Mouse (Mus musculus) embryonic stem cell, embryonic (primary cell): ENCODE data around the gene Bmp7.

Experiments
- CTCF ChIA-PET, 4 experiments: fragments of 300-600 bp in 2 of 4; fragments of 350-600 bp in 2 of 4; sonication (Branson Sonifier 250); formaldehyde crosslinking; loops; one replicate each; lab custom pipeline; 2022; ENCODE audit warnings: inconsistent platforms in 2 of 4; lab: Charles Lee
- POLR2A ChIA-PET, 4 experiments: fragments of 300-600 bp in 2 of 4; fragments of 350-600 bp in 2 of 4; sonication (Branson Sonifier 250); formaldehyde crosslinking; loops; one replicate each; lab custom pipeline; 2022; ENCODE audit warnings: antibody characterized with exemption in 4 of 4, inconsistent platforms in 1 of 4; lab: Charles Lee

Bmp7 gene

DNA sequence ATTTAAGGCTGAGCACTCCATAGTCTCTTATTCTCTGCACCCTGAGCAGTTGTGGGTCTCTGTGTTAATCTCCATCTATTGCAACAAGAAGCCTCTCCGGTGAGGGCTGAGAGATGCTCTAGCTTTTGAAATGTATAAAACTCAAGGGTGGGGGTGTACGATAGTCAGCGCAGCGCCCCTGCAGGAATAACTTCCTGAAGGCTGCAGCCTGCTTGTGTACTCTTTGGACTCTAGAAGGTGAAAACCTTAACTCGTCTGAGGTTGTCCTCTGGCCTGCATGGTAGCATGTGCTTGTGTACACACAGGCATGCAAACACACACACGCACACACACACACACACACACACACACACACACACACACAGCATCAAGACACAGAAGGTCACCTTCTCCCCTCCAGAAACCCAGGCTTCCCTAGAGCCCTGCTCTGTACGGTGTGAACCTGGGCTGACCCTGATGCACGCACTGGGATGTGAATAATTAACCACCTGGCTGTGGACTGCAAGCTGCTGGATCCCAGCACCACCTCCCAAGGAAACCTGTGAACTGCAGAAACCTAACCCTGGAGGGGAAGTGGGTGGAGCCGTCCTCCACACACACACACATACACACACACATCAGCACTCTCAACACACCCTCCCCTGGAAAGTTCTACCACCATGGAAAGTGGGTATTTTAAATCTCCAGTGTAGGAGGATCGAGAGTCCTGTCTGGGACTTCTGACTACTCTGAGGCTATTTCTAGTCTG is 39.0 kb downstream of the Bmp7 start:
- ChIA-PET POLR2A (interaction anchor here in 1 of 4 experiments (3.6 kb wide), 1 partner anchor 30 kb away, joined by 11 read pairs; no protein-coding TSS in a partner anchor), CTCF (interaction anchor here in 2 of 4 experiments (0.5 to 0.9 kb wide), 2 partner anchors 13 to 33 kb away, joined by 3 read pairs; no protein-coding TSS in a partner anchor)

GRCm38 (mm10) chr2:172889756-172890443 is 50.2 kb downstream of the Bmp7 start:
- ChIA-PET POLR2A (interaction anchor here in 3 of 4 experiments (0.6 to 3.3 kb wide), 7 partner anchors 11 to 93 kb away, joined by 3 to 29 read pairs (median 4); no protein-coding TSS in a partner anchor), CTCF (interaction anchor here (0.5 to 1.7 kb wide), 6 partner anchors 19 to 506 kb away, joined by 3 to 4 read pairs (median 3); no protein-coding TSS in a partner anchor)

- POLR2A ChIA-PET: interaction anchor here in 3 of 4 experiments (0.6 to 3.3 kb wide), 7 partner anchors 10 to 86 kb away, joined by 3 to 29 read pairs (median 5); no protein-coding TSS in a partner anchor
- CTCF ChIA-PET: interaction anchor here (1.0 to 1.7 kb wide), 4 partner anchors 18 to 85 kb away, joined by 3 to 4 read pairs (median 4); no protein-coding TSS in a partner anchor
Measured at GRCm38 (mm10) chr2:172889222-172889621, 50.9 kb downstream of the Bmp7 start.

DNA sequence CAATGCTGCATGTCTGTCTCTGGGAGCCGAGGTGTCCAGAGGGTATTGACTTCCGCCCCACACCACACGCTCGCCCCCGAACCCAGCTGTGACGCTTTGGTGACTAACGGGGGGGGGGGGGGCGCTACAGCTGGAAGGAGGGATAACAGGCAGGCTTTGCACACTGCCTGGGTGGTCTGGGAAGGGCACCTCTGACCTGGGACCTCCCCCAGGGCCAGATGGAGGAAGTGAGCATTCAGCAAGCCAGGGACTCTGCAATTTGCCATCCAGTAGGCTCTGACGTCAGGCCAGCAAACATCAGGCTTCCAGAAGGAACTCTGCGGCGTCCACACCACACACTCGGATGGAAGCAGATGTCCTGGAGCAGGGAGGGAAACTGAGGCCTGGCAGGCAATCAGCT is 52.0 kb downstream of the Bmp7 start:
- POLR2A ChIA-PET: interaction anchor here in 2 of 4 experiments (0.8 to 3.3 kb wide), 5 partner anchors 11 to 63 kb away, joined by 3 to 29 read pairs (median 5); no protein-coding TSS in a partner anchor
- CTCF ChIA-PET: no interaction called here

DNA sequence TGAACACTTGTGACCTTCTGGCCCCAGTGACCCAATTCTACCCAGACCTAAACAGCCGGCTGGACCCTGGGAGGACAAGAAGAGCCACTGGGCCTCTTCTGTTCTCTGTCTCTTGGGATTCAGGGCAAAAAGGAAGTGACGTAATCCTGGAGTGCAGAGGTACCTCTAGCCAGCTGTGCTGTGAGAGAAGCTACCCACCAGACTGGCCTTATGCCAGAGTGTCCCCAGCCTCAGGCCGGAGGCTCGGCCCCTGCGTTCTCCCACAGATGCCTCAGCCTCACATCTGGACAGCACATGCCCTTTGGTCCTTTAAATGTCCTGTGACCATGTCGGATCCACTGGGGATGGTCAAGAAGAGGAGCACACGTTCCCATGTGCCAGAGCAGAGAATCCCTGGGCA is 54.3 kb downstream of the Bmp7 start:
- POLR2A ChIA-PET: interaction anchor here in 2 of 4 experiments (1.2 to 2.6 kb wide), 3 partner anchors 10 to 14 kb away, joined by 3 to 7 read pairs (median 3); no protein-coding TSS in a partner anchor
- CTCF ChIA-PET: no interaction called here

GRCm38 (mm10) chr2:172884584-172884983 is 55.5 kb downstream of the Bmp7 start:
- POLR2A ChIA-PET: interaction anchor here in 3 of 4 experiments (0.5 to 5.7 kb wide), 4 partner anchors 11 to 17 kb away, joined by 3 to 38 read pairs (median 3); no protein-coding TSS in a partner anchor

GRCm38 (mm10) chr2:172875201-172875600 is 64.9 kb downstream of the Bmp7 start:
- ChIA-PET POLR2A (interaction anchor here in 2 of 4 experiments (1.0 to 1.7 kb wide), 4 partner anchors 15 to 100 kb away, joined by 3 to 6 read pairs (median 4); partner anchors contain the start of gene Bmp7 (in 1 of the 2)), CTCF (no interaction called here)

More at GRCm38 (mm10) chr2:172884584-172884983, 55.5 kb downstream of the Bmp7 start:
- CTCF ChIA-PET: no interaction called here

GRCm38 (mm10) chr2:172866356-172866755 is 73.8 kb downstream of the Bmp7 start:
- CTCF ChIA-PET: interaction anchor here in 2 of 4 experiments (1.0 to 1.8 kb wide), 2 partner anchors 48 to 93 kb away, joined by 3 to 6 read pairs; no protein-coding TSS in a partner anchor
- POLR2A ChIA-PET: interaction anchor here in 2 of 4 experiments (0.7 to 1.6 kb wide), 7 partner anchors 14 to 204 kb away, joined by 3 to 6 read pairs (median 3); partner anchors contain the start of gene Bmp7 (in 1 of the 2)

- ChIA-PET CTCF (interaction anchor here in 3 of 4 experiments (0.6 to 1.8 kb wide), 7 partner anchors 34 to 224 kb away, joined by 3 to 6 read pairs (median 5); no protein-coding TSS in a partner anchor), POLR2A (interaction anchor here in 3 of 4 experiments (0.7 to 1.6 kb wide), 4 partner anchors 11 to 75 kb away, joined by 3 to 6 read pairs (median 5); partner anchors contain the start of gene Bmp7 (in 1 of the 3))
Measured at GRCm38 (mm10) chr2:172865165-172865564, 75.0 kb downstream of the Bmp7 start.

DNA sequence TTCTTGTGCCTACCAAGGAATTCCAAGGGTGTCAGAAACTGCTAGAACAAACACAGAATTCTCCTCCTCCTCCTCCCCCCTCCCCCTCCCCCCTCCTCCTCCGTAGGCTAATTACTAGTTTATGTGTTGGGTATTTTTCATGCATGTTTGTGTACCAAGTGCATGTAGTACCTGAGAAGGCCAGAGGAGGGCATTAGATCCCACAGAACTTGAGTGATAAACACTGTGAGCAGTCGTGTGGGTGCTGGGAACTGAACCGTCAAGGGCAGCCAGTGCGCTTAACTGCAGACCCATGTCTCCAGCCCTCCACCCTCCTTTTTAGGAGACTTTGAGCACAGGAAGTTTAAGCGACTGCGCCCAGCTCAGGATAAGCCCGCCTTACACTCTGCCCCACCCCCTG is 75.6 kb downstream of the Bmp7 start:
- ChIA-PET POLR2A (interaction anchor here in 3 of 4 experiments (0.5 to 1.6 kb wide), 4 partner anchors 12 to 381 kb away, joined by 3 to 6 read pairs (median 4); partner anchors contain the start of gene Bmp7 (in 1 of the 3)), CTCF (interaction anchor here in 3 of 4 experiments (0.6 to 1.2 kb wide), 6 partner anchors 33 to 225 kb away, joined by 3 to 6 read pairs (median 4); no protein-coding TSS in a partner anchor)

DNA sequence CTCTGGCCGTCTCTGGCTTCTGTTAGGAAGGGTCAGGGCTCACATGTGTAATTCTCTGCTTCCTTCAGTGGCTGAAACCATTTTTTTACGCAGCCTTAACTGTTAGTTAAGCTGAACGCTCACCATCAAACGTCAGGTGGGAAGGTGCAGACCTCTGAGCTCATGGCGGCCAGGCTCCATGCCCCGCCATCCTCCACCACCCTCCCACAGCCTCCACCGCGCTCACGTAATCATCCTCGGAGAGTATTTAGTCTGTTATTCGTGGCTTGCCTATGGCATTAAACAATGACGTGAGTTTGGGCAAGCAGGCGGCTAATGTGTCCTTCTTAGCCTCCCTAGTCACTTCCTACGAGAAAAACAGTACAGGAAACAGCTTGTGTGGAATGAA is 76.7 kb downstream of the Bmp7 start:
- POLR2A ChIA-PET: interaction anchor here in 3 of 4 experiments (0.7 to 6.2 kb wide), 8 partner anchors 7 to 214 kb away, joined by 3 to 67 read pairs (median 4); no protein-coding TSS in a partner anchor
- CTCF ChIA-PET: interaction anchor here in 3 of 4 experiments (0.9 to 1.5 kb wide), 5 partner anchors 8 to 133 kb away, joined by 3 to 6 read pairs (median 4); no protein-coding TSS in a partner anchor

- POLR2A ChIA-PET: interaction anchor here in 2 of 4 experiments (0.7 to 6.2 kb wide), 8 partner anchors 8 to 73 kb away, joined by 3 to 67 read pairs (median 4); no protein-coding TSS in a partner anchor
- CTCF ChIA-PET: interaction anchor here in 3 of 4 experiments (0.9 to 1.5 kb wide), 5 partner anchors 8 to 133 kb away, joined by 3 to 6 read pairs (median 4); no protein-coding TSS in a partner anchor
Measured at GRCm38 (mm10) chr2:172862850-172863468, 77.2 kb downstream of the Bmp7 start.

- ChIA-PET CTCF (interaction anchor here in 1 of 4 experiments (1.3 to 1.5 kb wide), 3 partner anchors 9 to 34 kb away, joined by 3 to 5 read pairs (median 4); no protein-coding TSS in a partner anchor), POLR2A (interaction anchor here in 2 of 4 experiments (1.5 to 6.2 kb wide), 5 partner anchors 8 to 51 kb away, joined by 4 to 67 read pairs (median 4); no protein-coding TSS in a partner anchor)
Measured at GRCm38 (mm10) chr2:172862424-172862823, 77.7 kb downstream of the Bmp7 start.

DNA sequence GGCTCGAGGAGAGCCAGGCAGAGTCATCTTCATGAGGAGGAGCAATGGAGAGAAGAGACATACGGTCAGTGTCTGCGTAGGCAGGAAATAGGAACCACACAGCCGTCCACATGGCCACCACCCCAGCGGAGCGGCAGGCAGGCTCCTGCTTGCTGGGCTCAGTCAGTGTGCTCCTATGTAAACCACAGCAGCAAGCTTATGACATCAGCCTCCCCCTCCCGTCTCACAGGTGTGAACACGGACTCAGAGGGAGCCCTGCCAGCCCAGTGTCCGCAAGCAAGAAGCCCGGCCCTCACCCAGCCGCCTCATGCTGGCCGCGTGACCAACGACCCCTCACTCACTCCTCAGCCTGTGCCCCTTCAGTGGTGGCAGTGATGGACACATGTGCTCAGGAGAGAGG is 78.5 kb downstream of the Bmp7 start:
- CTCF ChIA-PET: interaction anchor here in 3 of 4 experiments (0.6 to 1.8 kb wide), 8 partner anchors 10 to 386 kb away, joined by 3 to 6 read pairs (median 4); no protein-coding TSS in a partner anchor
- POLR2A ChIA-PET: interaction anchor here in 3 of 4 experiments (0.5 to 6.2 kb wide), 11 partner anchors 9 to 196 kb away, joined by 3 to 67 read pairs (median 3); no protein-coding TSS in a partner anchor

- CTCF ChIA-PET: interaction anchor here in 2 of 4 experiments (0.5 to 1.8 kb wide), 7 partner anchors 11 to 761 kb away, joined by 3 to 6 read pairs (median 3); no protein-coding TSS in a partner anchor
Measured at GRCm38 (mm10) chr2:172860593-172860992, 79.5 kb downstream of the Bmp7 start.

DNA sequence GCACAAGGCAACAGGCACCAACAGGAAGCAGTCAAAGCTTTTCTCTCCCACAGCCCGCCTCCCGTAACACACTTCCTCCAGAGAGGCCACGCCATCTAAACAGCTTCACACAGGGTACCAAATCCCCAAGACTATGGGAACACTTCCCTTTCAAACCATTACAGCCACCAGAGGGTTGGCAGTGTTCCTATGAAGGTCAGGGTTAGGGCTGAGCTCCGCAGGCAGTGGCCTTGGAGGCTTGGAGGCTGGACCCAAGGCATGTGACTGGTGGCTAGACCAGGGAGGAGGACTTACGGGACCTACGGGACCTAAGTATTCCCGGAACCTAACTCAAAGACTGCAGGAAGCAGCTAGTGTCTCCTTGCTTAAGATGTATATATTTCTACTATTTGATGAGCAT is 80.0 kb downstream of the Bmp7 start:
- ChIA-PET POLR2A (interaction anchor here in 3 of 4 experiments (0.5 to 6.2 kb wide), 10 partner anchors 10 to 224 kb away, joined by 3 to 67 read pairs (median 6); no protein-coding TSS in a partner anchor), CTCF (interaction anchor here in 2 of 4 experiments (0.6 to 1.8 kb wide), 3 partner anchors 13 to 335 kb away, joined by 4 to 6 read pairs (median 5); no protein-coding TSS in a partner anchor)

More at GRCm38 (mm10) chr2:172860593-172860992, 79.5 kb downstream of the Bmp7 start:
- POLR2A ChIA-PET: interaction anchor here in 3 of 4 experiments (0.5 to 6.2 kb wide), 17 partner anchors 9 to 426 kb away, joined by 3 to 67 read pairs (median 3); no protein-coding TSS in a partner anchor
